Mouse (Mus musculus) hematopoietic stem cell, adult 5-6 weeks (primary cell): ENCODE measurements around the gene Ksr1. TPM values are rescaled to one million over a fixed set of nuclear protein-coding genes. Genes with fewer than 3 reads are reported as not detected.
A peak's percentile ranks its signal among the peaks of the same experiment; 100 is the strongest.

Experiments used
- ATAC-seq, 2 experiments: fragments of 125-278 bp in 1 of 2; replicated peaks in 1 of 2; 2 replicates each; pipeline ENCODE4 v1.8.0; 2016 to 2017; ENCODE audit warnings: inconsistent platforms in 2 of 2, mild to moderate bottlenecking in 2 of 2, moderate number of reproducible peaks in 2 of 2, low read depth in 1 of 2, moderate TSS enrichment in 1 of 2; ENCODE audit not compliant: low FRiP score in 2 of 2, poor library complexity in 2 of 2, severe bottlenecking in 2 of 2, insufficient read depth in 1 of 2, low TSS enrichment in 1 of 2
- total RNA-seq: library from RNA; stranded (forward); fragments of 172-1452, 232-1000 nt; gene quantifications from 2 replicates; pipeline ENCODE4 v1.2.3, GENCODE M21; 2017

Gene Ksr1
- 10.3 and 15.1 TPM in 2 replicates for total RNA-seq

GRCm38 (mm10) chr11:79146331-79146767, at the start of gene Ksr1:
TSS of gene Ksr1 (minus strand) at chr11:79146407.
- ATAC-seq = peak; percentile 95

GRCm38 (mm10) chr11:79192176-79192575, 46.0 kb upstream of the Ksr1 start:
- ATAC-seq = no peak

GRCm38 (mm10) chr11:79191214-79191613, 45.0 kb upstream of the Ksr1 start:
- no peak for ATAC-seq

GRCm38 (mm10) chr11:79190257-79190656, 44.0 kb upstream of the Ksr1 start:
- no peak for ATAC-seq

- no peak for ATAC-seq
Measured at GRCm38 (mm10) chr11:79188176-79188575, 42.0 kb upstream of the Ksr1 start.

- ATAC-seq = no peak
Measured at GRCm38 (mm10) chr11:79187291-79187690, 41.1 kb upstream of the Ksr1 start.

- no peak for ATAC-seq
Measured at GRCm38 (mm10) chr11:79185683-79186082, 39.5 kb upstream of the Ksr1 start.

- no peak for ATAC-seq
Measured at GRCm38 (mm10) chr11:79184126-79184888, 38.1 kb upstream of the Ksr1 start.

GRCm38 (mm10) chr11:79183400-79183799, 37.2 kb upstream of the Ksr1 start:
- ATAC-seq = no peak

GRCm38 (mm10) chr11:79182881-79183280, 36.7 kb upstream of the Ksr1 start:
- no peak for ATAC-seq

GRCm38 (mm10) chr11:79181914-79182313, 35.7 kb upstream of the Ksr1 start:
- ATAC-seq = no peak

- no peak for ATAC-seq
Measured at GRCm38 (mm10) chr11:79176687-79177086, 30.5 kb upstream of the Ksr1 start.

- ATAC-seq = no peak
Measured at GRCm38 (mm10) chr11:79172054-79172453, 25.8 kb upstream of the Ksr1 start.

GRCm38 (mm10) chr11:79166582-79167300, 20.5 kb upstream of the Ksr1 start:
- no peak for ATAC-seq

- ATAC-seq = 0 out of 4 replicates have a peak, but pooled peaks of 1 of the 2 experiments have one; percentile 21
Measured at GRCm38 (mm10) chr11:79161077-79161758, 15.0 kb upstream of the Ksr1 start.

- ATAC-seq = no peak
Measured at GRCm38 (mm10) chr11:79160127-79160526, 13.9 kb upstream of the Ksr1 start.

- no peak for ATAC-seq
Measured at GRCm38 (mm10) chr11:79157729-79158128, 11.5 kb upstream of the Ksr1 start.

GRCm38 (mm10) chr11:79155348-79155747, 9.1 kb upstream of the Ksr1 start:
- no peak for ATAC-seq
